Mouse (Mus musculus): ENCODE data around the gene Catip.

Catip gene

GRCm38 (mm10) chr1:74344163-74344916, 17.6 kb upstream of the Catip start:
- DNase-seq = no peak

GRCm38 (mm10) chr1:74351185-74351769, 10.6 kb upstream of the Catip start:
- no peak for DNase-seq

GRCm38 (mm10) chr1:74352532-74353096, 9.3 kb upstream of the Catip start:
- no peak for DNase-seq

- DNase-seq = no peak
Observed at GRCm38 (mm10) chr1:74353453-74354229, 8.3 kb upstream of the Catip start.

GRCm38 (mm10) chr1:74357531-74357930, 4.4 kb upstream of the Catip start:
- no peak for DNase-seq

GRCm38 (mm10) chr1:74359952-74360517, 1.9 kb upstream of the Catip start:
- DNase-seq = no peak

GRCm38 (mm10) chr1:74362325-74363229, 669 bp downstream of the Catip start:
- DNase-seq = no peak

- no peak for DNase-seq
Observed at GRCm38 (mm10) chr1:74363437-74363836, 1.5 kb downstream of the Catip start.

- no peak for DNase-seq
Observed at GRCm38 (mm10) chr1:74364270-74364669, 2.4 kb downstream of the Catip start.

GRCm38 (mm10) chr1:74367886-74368645, 6.2 kb downstream of the Catip start:
- peak; percentile 59 for DNase-seq

- DNase-seq = no peak
Observed at GRCm38 (mm10) chr1:74370040-74370439, 8.1 kb downstream of the Catip start.

GRCm38 (mm10) chr1:74373372-74373771, 11.5 kb downstream of the Catip start:
- DNase-seq = no peak

- DNase-seq = no peak
Observed at GRCm38 (mm10) chr1:74374980-74375379, 13.1 kb downstream of the Catip start, which contains the start of gene Slc11a1. TSS of gene Slc11a1 (plus strand) at chr1:74375195.

- DNase-seq = no peak
Observed at GRCm38 (mm10) chr1:74375561-74375960, 13.7 kb downstream of the Catip start.

GRCm38 (mm10) chr1:74376396-74376795, 14.5 kb downstream of the Catip start:
- DNase-seq = no peak

- no peak for DNase-seq
Observed at GRCm38 (mm10) chr1:74379058-74379504, 17.2 kb downstream of the Catip start.

GRCm38 (mm10) chr1:74380484-74380883, 18.6 kb downstream of the Catip start:
- no peak for DNase-seq

- no peak for DNase-seq
Observed at GRCm38 (mm10) chr1:74381588-74382021, 19.7 kb downstream of the Catip start.

- DNase-seq = no peak
Observed at GRCm38 (mm10) chr1:74383385-74383784, 21.5 kb downstream of the Catip start.

- no peak for DNase-seq
Observed at GRCm38 (mm10) chr1:74384525-74384924, 22.6 kb downstream of the Catip start.

- no peak for DNase-seq
Observed at GRCm38 (mm10) chr1:74385064-74385463, 23.2 kb downstream of the Catip start.

Measured in lung, postnatal 14 days (tissue).